Mouse (Mus musculus): ENCODE data around the gene Spaca4. TPM values are rescaled to one million over a fixed set of nuclear protein-coding genes. Genes with fewer than 3 reads are reported as not detected.

Gene Spaca4
- polyA plus RNA-seq, 1 experiment from 2014 or later, result not detected

DNA sequence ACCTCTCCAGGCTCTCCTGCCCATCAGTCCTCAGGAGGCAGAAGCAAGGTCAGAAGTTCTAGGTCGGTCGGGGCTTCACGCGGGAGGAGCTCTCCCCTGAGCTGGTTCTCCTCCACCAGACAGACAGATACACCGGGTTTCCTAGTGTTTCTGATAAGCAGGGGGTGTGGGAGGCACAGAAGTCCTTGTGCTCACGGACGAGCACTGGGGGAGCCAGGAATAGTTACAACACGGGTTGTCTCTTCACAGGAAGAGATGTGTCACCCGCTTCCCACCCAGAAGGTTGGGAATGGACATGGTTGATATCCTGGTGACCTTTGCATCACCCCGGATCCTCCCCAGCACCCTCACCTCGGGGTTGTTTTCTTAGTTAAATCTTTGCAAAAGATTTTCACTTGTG lies 35.8 kb downstream of the Spaca4 start:
- Histone ChIP-seq H3K4me3 (ENCODE audit: low read depth, low read length) (no peak overlapping the region), H3K4me1 (replicated peaks; ENCODE audit: control insufficient read depth, insufficient read depth, low read length) (peaks cover 3% of the 10 kb centered on the region), H3K9ac (ENCODE audit: low read depth, low read length) (no peak overlapping the region), H3K36me3 (ENCODE audit: control insufficient read depth, insufficient read depth, low read length) (no peaks in the 10 kb centered on the region), H3K27me3 (ENCODE audit: control insufficient read depth, insufficient read depth, low read length) (0 out of 2 replicates have a peak, but pooled peaks cover 3% of the 10 kb centered on the region), H3K4me2 (replicated peaks; ENCODE audit: low read depth, low read length) (no peak overlapping the region), H3K9me3 (ENCODE audit: control insufficient read depth, low read length) (no peaks in the 10 kb centered on the region), H3K27ac (ENCODE audit: low read depth, low read length) (no peak overlapping the region)
- 77% methylated on average over 11 of the region's 11 CpGs for WGBS
- DNase-seq (ENCODE audit: low spot score), result no peak
- ATAC-seq (ENCODE audit: low FRiP score), result no peak

DNA sequence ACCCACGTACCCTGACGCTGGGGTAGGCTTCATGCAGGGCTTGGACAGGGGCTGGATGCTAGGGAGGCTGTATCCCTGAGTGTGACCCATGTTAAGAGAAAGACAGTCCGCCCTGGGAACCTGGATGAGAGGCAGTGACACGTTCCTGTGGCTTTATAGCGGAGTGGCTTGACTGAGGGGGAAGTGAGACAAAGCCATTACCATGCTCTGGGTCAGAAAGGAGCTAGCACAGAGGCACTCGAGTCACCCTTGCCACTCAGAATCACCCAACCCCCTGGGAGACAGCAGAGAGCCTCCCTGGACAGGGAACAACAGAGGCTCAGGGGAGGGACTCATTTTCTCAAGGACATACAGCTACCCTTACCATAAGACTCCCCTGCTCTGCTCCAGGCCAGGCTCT lies 36.5 kb downstream of the Spaca4 start:
- Histone ChIP-seq H3K36me3 (ENCODE audit: control insufficient read depth, insufficient read depth, low read length) (no peaks in the 10 kb centered on the region), H3K27me3 (ENCODE audit: control insufficient read depth, insufficient read depth, low read length) (0 out of 2 replicates have a peak, but pooled peaks cover 3% of the 10 kb centered on the region), H3K4me1 (replicated peaks; ENCODE audit: control insufficient read depth, insufficient read depth, low read length) (peaks cover 3% of the 10 kb centered on the region), H3K9me3 (ENCODE audit: control insufficient read depth, low read length) (no peaks in the 10 kb centered on the region), H3K9ac (ENCODE audit: low read depth, low read length) (no peak overlapping the region), H3K27ac (ENCODE audit: low read depth, low read length) (no peak overlapping the region), H3K4me2 (replicated peaks; ENCODE audit: low read depth, low read length) (no peak overlapping the region), H3K4me3 (ENCODE audit: low read depth, low read length) (no peak overlapping the region)
- WGBS, result 62% methylated on average over 6 of the region's 6 CpGs
- no peak for DNase-seq (ENCODE audit: low spot score)
- no peak for ATAC-seq (ENCODE audit: low FRiP score)

DNA sequence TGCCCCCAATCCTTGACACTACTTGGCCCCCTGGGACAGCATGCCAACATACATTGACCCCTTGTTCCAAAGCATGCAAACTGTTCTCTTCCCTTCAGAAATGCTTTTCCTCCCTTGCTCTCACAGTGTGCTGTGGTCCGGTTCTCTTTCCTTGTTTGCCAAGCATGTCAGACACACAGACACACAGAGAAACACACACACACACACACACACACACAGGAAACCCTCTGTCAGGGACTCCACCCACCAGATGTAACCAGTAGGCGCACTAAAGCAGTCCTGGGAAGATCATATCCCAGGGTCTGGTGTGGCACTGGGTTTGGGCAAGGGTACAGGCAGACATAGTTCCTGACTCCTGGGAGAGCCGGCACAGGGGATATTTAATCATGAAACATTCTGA lies 38.8 kb downstream of the Spaca4 start:
- Histone ChIP-seq H3K27ac (ENCODE audit: low read depth, low read length) (no peak overlapping the region), H3K9ac (ENCODE audit: low read depth, low read length) (no peak overlapping the region), H3K4me3 (ENCODE audit: low read depth, low read length) (no peak overlapping the region), H3K9me3 (ENCODE audit: control insufficient read depth, low read length) (no peaks in the 10 kb centered on the region), H3K4me1 (replicated peaks; ENCODE audit: control insufficient read depth, insufficient read depth, low read length) (peaks cover 3% of the 10 kb centered on the region), H3K27me3 (ENCODE audit: control insufficient read depth, insufficient read depth, low read length) (0 out of 2 replicates have a peak, but pooled peaks cover 3% of the 10 kb centered on the region), H3K36me3 (ENCODE audit: control insufficient read depth, insufficient read depth, low read length) (no peaks in the 10 kb centered on the region), H3K4me2 (replicated peaks; ENCODE audit: low read depth, low read length) (no peak overlapping the region)
- WGBS, result 60% methylated on average over 3 of the region's 3 CpGs
- ATAC-seq (ENCODE audit: low FRiP score), result no peak
- DNase-seq (ENCODE audit: low spot score), result no peak

GRCm38 (mm10) chr7:45685811-45686210 lies 39.8 kb downstream of the Spaca4 start:
- DNase-seq (ENCODE audit: low spot score) (no peak), ATAC-seq (ENCODE audit: low FRiP score) (no peak)
- no peaks in the 10 kb centered on the region for H3K27me3 ChIP-seq (ENCODE audit: control insufficient read depth, insufficient read depth, low read length)
- 47% methylated on average over 10 of the region's 10 CpGs for WGBS
- no peak overlapping the region for H3K9ac ChIP-seq (ENCODE audit: low read depth, low read length)
- peaks cover 3% of the 10 kb centered on the region for H3K4me1 ChIP-seq (replicated peaks; ENCODE audit: control insufficient read depth, insufficient read depth, low read length)
- no peak overlapping the region for H3K4me2 ChIP-seq (replicated peaks; ENCODE audit: low read depth, low read length)
- H3K27ac ChIP-seq (ENCODE audit: low read depth, low read length), result no peak overlapping the region
- no peaks in the 10 kb centered on the region for H3K36me3 ChIP-seq (ENCODE audit: control insufficient read depth, insufficient read depth, low read length)
- H3K4me3 ChIP-seq (ENCODE audit: low read depth, low read length), result no peak overlapping the region
- H3K9me3 ChIP-seq (ENCODE audit: control insufficient read depth, low read length), result no peaks in the 10 kb centered on the region

- Histone ChIP-seq H3K27me3 (ENCODE audit: control insufficient read depth, insufficient read depth, low read length) (no peaks in the 10 kb centered on the region), H3K4me3 (ENCODE audit: low read depth, low read length) (no peak within 1 kb of the TSS), H3K27ac (ENCODE audit: low read depth, low read length) (no peak within 1 kb of the TSS), H3K9ac (ENCODE audit: low read depth, low read length) (no peak within 1 kb of the TSS), H3K36me3 (ENCODE audit: control insufficient read depth, insufficient read depth, low read length) (no peaks in the 10 kb centered on the region), H3K4me2 (replicated peaks; ENCODE audit: low read depth, low read length) (no peak within 1 kb of the TSS), H3K9me3 (ENCODE audit: control insufficient read depth, low read length) (no peaks in the 10 kb centered on the region), H3K4me1 (replicated peaks; ENCODE audit: control insufficient read depth, insufficient read depth, low read length) (peaks cover 3% of the 10 kb centered on the region)
- DNase-seq (ENCODE audit: low spot score) (no peak), ATAC-seq (ENCODE audit: low FRiP score) (no peak)
- 76% methylated on average over 7 of the region's 7 CpGs for WGBS
Measured at GRCm38 (mm10) chr7:45683396-45684050, 42.1 kb downstream of the Spaca4 start, which contains the start of gene Ntn5. Gene Ntn5, plus strand, starts transcription at chr7:45684022.

DNA sequence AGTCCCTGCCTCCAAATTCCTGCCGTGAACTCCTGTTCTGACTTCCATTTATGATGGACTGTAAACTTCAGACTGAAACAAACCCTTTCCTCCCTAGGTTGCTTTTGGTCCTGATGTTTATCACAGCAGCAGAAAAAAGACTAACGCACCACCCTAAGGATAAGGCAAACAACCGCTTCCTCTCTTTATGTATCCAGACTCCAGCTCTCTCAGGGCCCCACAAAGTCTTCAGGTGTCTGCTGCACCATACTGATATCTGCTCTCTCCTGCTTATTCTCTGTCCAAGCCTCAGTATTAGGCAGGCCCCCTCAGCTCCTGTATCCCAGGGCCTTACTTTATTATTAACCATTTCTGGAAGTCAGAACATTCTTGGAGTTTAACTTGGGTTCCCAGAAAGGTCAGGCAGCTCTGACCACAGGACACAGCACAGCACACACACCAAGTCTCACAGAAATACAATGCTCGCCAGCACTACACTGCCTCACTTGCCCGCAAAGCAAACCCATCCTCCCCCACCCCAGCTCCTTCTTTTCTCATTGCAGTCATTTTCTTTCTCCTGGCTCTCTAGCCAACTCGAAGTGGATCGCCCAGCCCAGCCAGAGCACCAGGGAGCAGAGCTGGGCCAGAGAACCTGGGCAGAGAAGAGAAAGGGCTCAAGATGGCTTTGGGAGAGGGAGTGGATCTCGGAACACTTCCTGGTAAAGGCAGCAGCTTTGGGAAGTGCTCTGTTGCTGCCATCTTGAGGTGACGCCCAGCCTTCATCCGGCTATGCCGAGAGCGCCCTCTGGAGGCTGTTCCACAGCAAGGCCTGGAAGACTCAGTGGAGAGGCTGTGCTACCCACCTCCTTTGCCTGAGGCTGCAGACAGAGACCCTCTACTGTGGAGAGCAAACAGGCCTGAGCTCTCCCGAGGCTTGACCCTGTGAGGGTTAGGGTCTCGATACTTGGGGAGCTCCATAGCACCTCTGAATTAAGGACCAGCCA lies 43.2 kb downstream of the Spaca4 start:
- H3K27ac ChIP-seq (ENCODE audit: low read depth, low read length), result no peak overlapping the region
- H3K4me2 ChIP-seq (replicated peaks; ENCODE audit: low read depth, low read length), result no peak overlapping the region
- H3K9ac ChIP-seq (ENCODE audit: low read depth, low read length), result peak overlapping the region; percentile 40; the same call in 1 of the 2 replicates
- no peak overlapping the region for H3K4me3 ChIP-seq (ENCODE audit: low read depth, low read length)
- H3K9me3 ChIP-seq (ENCODE audit: control insufficient read depth, low read length), result no peaks in the 10 kb centered on the region
- no peaks in the 10 kb centered on the region for H3K27me3 ChIP-seq (ENCODE audit: control insufficient read depth, insufficient read depth, low read length)
- H3K36me3 ChIP-seq (ENCODE audit: control insufficient read depth, insufficient read depth, low read length), result no peaks in the 10 kb centered on the region
- peak; percentile 96 for DNase-seq (ENCODE audit: low spot score)
- 30% methylated on average over 14 of the region's 14 CpGs for WGBS
- peaks cover 3% of the 10 kb centered on the region for H3K4me1 ChIP-seq (replicated peaks; ENCODE audit: control insufficient read depth, insufficient read depth, low read length)
- ATAC-seq (ENCODE audit: low FRiP score), result peak; percentile 86

GRCm38 (mm10) chr7:45681046-45681736 lies 44.4 kb downstream of the Spaca4 start:
- H3K27me3 ChIP-seq (ENCODE audit: control insufficient read depth, insufficient read depth, low read length), result no peaks in the 10 kb centered on the region
- ATAC-seq (ENCODE audit: low FRiP score), result no peak
- no peaks in the 10 kb centered on the region for H3K9me3 ChIP-seq (ENCODE audit: control insufficient read depth, low read length)
- no peak overlapping the region for H3K4me2 ChIP-seq (replicated peaks; ENCODE audit: low read depth, low read length)
- DNase-seq (ENCODE audit: low spot score), result no peak
- no peaks in the 10 kb centered on the region for H3K36me3 ChIP-seq (ENCODE audit: control insufficient read depth, insufficient read depth, low read length)
- H3K9ac ChIP-seq (ENCODE audit: low read depth, low read length), result no peak overlapping the region
- H3K4me1 ChIP-seq (replicated peaks; ENCODE audit: control insufficient read depth, insufficient read depth, low read length), result peaks cover under 1% of the 10 kb centered on the region
- H3K27ac ChIP-seq (ENCODE audit: low read depth, low read length), result no peak overlapping the region
- no peak overlapping the region for H3K4me3 ChIP-seq (ENCODE audit: low read depth, low read length)
- WGBS, result 88% methylated on average over 8 of the region's 8 CpGs

GRCm38 (mm10) chr7:45679966-45680621 lies 45.5 kb downstream of the Spaca4 start:
- Histone ChIP-seq H3K9me3 (ENCODE audit: control insufficient read depth, low read length) (no peaks in the 10 kb centered on the region), H3K27ac (ENCODE audit: low read depth, low read length) (no peak overlapping the region), H3K9ac (ENCODE audit: low read depth, low read length) (no peak overlapping the region), H3K4me3 (ENCODE audit: low read depth, low read length) (no peak overlapping the region), H3K27me3 (ENCODE audit: control insufficient read depth, insufficient read depth, low read length) (no peaks in the 10 kb centered on the region), H3K36me3 (ENCODE audit: control insufficient read depth, insufficient read depth, low read length) (no peaks in the 10 kb centered on the region), H3K4me1 (replicated peaks; ENCODE audit: control insufficient read depth, insufficient read depth, low read length) (no peaks in the 10 kb centered on the region), H3K4me2 (replicated peaks; ENCODE audit: low read depth, low read length) (no peak overlapping the region)
- 68% methylated on average over 14 of the region's 14 CpGs for WGBS
- ATAC-seq (ENCODE audit: low FRiP score) (no peak), DNase-seq (ENCODE audit: low spot score) (no peak)

Measured in hindbrain, embryonic 11.5 days (tissue).